Mouse (Mus musculus) limb, embryonic 14.5 days (tissue): ENCODE results near the gene Chil4. TPM values are rescaled to one million over a fixed set of nuclear protein-coding genes. Genes with fewer than 3 reads are reported as not detected.

Experiments
- ATAC-seq: fragments of 200-750 bp; cut with Nextera tagmentation; 2 replicates; pipeline ENCODE4 v1.8.0; 2017; ENCODE audit warnings: low read depth, moderate number of reproducible peaks, moderate TSS enrichment; ENCODE audit not compliant: low FRiP score
- DNase-seq: peaks from one replicate; pipeline ENCODE4 v3.0.0-alpha.2; 2015; ENCODE audit warnings: low spot score
- H3K27ac ChIP-seq: fragments of 300-500 bp; sonication (generic); replicated peaks from 2 replicates; pipeline ENCODE4 v1.5.1; 2014; ENCODE audit warnings: low read depth, mild to moderate bottlenecking, low read length, moderate library complexity, mixed read lengths
- H3K27me3 ChIP-seq: fragments of 300-500 bp; sonication (generic); 2 replicates; pipeline ENCODE4 v1.6.1; 2014; ENCODE audit warnings: low read length, mixed read lengths; ENCODE audit not compliant: control insufficient read depth, insufficient read depth
- H3K36me3 ChIP-seq: fragments of 300-500 bp; sonication (generic); 2 replicates; pipeline ENCODE4 v1.6.1; 2014; ENCODE audit warnings: mild to moderate bottlenecking, low read length, moderate library complexity, mixed read lengths; ENCODE audit not compliant: control insufficient read depth, insufficient read depth
- H3K4me1 ChIP-seq: fragments of 300-500 bp; sonication (generic); 2 replicates; pipeline ENCODE4 v1.6.1; 2014; ENCODE audit warnings: antibody characterized with exemption, low read length, mixed read lengths; ENCODE audit not compliant: control insufficient read depth, insufficient read depth
- H3K4me2 ChIP-seq: fragments of 300-500 bp; sonication (generic); replicated peaks from 2 replicates; pipeline ENCODE4 v1.6.1; 2014; ENCODE audit warnings: low read depth, mild to moderate bottlenecking, low read length, moderate library complexity; ENCODE audit not compliant: severe bottlenecking
- H3K4me3 ChIP-seq: fragments of 300-500 bp; sonication (generic); replicated peaks from 2 replicates; pipeline ENCODE4 v1.5.1; 2014; ENCODE audit warnings: low read length
- H3K9ac ChIP-seq: fragments of 300-500 bp; sonication (generic); 2 replicates; pipeline ENCODE4 v1.6.1; 2014; ENCODE audit warnings: mild to moderate bottlenecking, low read depth, low read length, moderate library complexity; ENCODE audit not compliant: severe bottlenecking
- H3K9me3 ChIP-seq: fragments of 300-500 bp; sonication (generic); 2 replicates; pipeline ENCODE4 v1.6.1; 2016; ENCODE audit warnings: low read length; ENCODE audit not compliant: control insufficient read depth
- POLR2A ChIP-seq: fragments of 200-500 bp; IDR thresholded peaks from 2 replicates; pipeline ENCODE4 v1.8.0; 2012; ENCODE audit warnings: inconsistent platforms, mild to moderate bottlenecking, moderate library complexity, borderline replicate concordance; ENCODE audit not compliant: insufficient read depth, insufficient read length; ENCODE audit errors: extremely low read depth
- WGBS: fragments of 180-500 bp; shearing (Covaris S2); extraction: QIAGEN DNeasy Blood & Tissue Kit; methylation state at CpG from one replicate; pipeline ENCODE4 v1.1.7; 2014; 5-methylcytosine and 5-hydroxymethylcytosine counted together
- polyA plus RNA-seq, 2 experiments: library from polyadenylated mRNA; depleted of rRNA in 1 of 2; stranded (reverse) in 1 of 2; unstranded in 1 of 2; fragments of >200 nt; fragmentation: Nextera tagmentation in 1 of 2; extraction: Ambion mirVana in 1 of 2; gene quantifications; 2 replicates each; pipeline versions ENCODE4 v1.2.1 to v1.2.3; 2012 to 2014

Gene Chil4
- polyA plus RNA-seq, 2 experiments, result not detected

- Histone ChIP-seq H3K27ac (no peak overlapping the region), H3K4me1 (no peaks in the 10 kb centered on the region), H3K9ac (no peak overlapping the region), H3K9me3 (0 out of 2 replicates have a peak, but pooled peaks cover 7% of the 10 kb centered on the region), H3K27me3 (no peaks in the 10 kb centered on the region), H3K36me3 (no peaks in the 10 kb centered on the region), H3K4me2 (no peak overlapping the region), H3K4me3 (no peak overlapping the region)
- no peak for DNase-seq
- TF ChIP-seq POLR2A, result no peak
- ATAC-seq, result no peak
- WGBS, result 81% methylated on average over 1 of the region's 1 CpGs
Observed at GRCm38 (mm10) chr3:106171135-106171731, 48.1 kb downstream of the Chil4 start.

GRCm38 (mm10) chr3:106170522-106171053 is 48.7 kb downstream of the Chil4 start:
- DNase-seq (no peak), ATAC-seq (no peak)
- H3K9ac ChIP-seq, result no peak overlapping the region
- H3K4me2 ChIP-seq, result no peak overlapping the region
- no peak for TF ChIP-seq POLR2A
- no peaks in the 10 kb centered on the region for H3K27me3 ChIP-seq
- no peaks in the 10 kb centered on the region for H3K4me1 ChIP-seq
- no peak overlapping the region for H3K4me3 ChIP-seq
- H3K36me3 ChIP-seq, result no peaks in the 10 kb centered on the region
- 31% methylated on average over 1 of the region's 1 CpGs for WGBS
- 0 out of 2 replicates have a peak, but pooled peaks cover 7% of the 10 kb centered on the region for H3K9me3 ChIP-seq
- H3K27ac ChIP-seq, result no peak overlapping the region

GRCm38 (mm10) chr3:106167464-106167863 is 51.8 kb downstream of the Chil4 start, which contains the start of gene Chil3:
Chil3 (minus strand) TSS chr3:106167564.
- Histone ChIP-seq H3K4me2 (no peak within 1 kb of the TSS), H3K27me3 (no peaks in the 10 kb centered on the region), H3K27ac (no peak within 1 kb of the TSS), H3K4me1 (no peaks in the 10 kb centered on the region), H3K9me3 (0 out of 2 replicates have a peak, but pooled peaks cover 7% of the 10 kb centered on the region), H3K4me3 (no peak within 1 kb of the TSS), H3K36me3 (no peaks in the 10 kb centered on the region), H3K9ac (no peak within 1 kb of the TSS)
- DNase-seq (no peak), ATAC-seq (no peak)
- no peak for TF ChIP-seq POLR2A
- WGBS, result 76% methylated on average over 3 of the region's 3 CpGs

- Histone ChIP-seq H3K4me1 (no peaks in the 10 kb centered on the region), H3K27me3 (no peaks in the 10 kb centered on the region), H3K9ac (no peak overlapping the region), H3K36me3 (no peaks in the 10 kb centered on the region), H3K4me2 (no peak overlapping the region), H3K27ac (no peak overlapping the region), H3K4me3 (no peak overlapping the region), H3K9me3 (peaks cover 15% of the 10 kb centered on the region; the same call in 1 of the 2 replicates)
- 79% methylated on average over 2 of the region's 2 CpGs for WGBS
- ATAC-seq (no peak), DNase-seq (no peak)
- no peak for TF ChIP-seq POLR2A
Observed at GRCm38 (mm10) chr3:106154413-106154812, 64.9 kb downstream of the Chil4 start.

Other genes with a start within 250 kb of the Chil4 start
- 3.4 and 3.6 TPM in 2 replicates for gene Ovgp1, start 245.8 kb downstream of the Chil4 start, polyA plus RNA-seq (2012; rRNA removed)
- 0.37 and 0.94 TPM in 2 replicates for gene Ovgp1, start 245.8 kb downstream of the Chil4 start, polyA plus RNA-seq (2014; fragmentation: Nextera tagmentation; extraction: Ambion mirVana)
- 0.09 TPM in 1 of 2 replicates, not detected in the other for gene Pifo, start 204.9 kb downstream of the Chil4 start, polyA plus RNA-seq (2012; rRNA removed)
- gene Pifo, start 204.9 kb downstream of the Chil4 start, polyA plus RNA-seq (2014; fragmentation: Nextera tagmentation; extraction: Ambion mirVana), result not detected in 2 replicates
- gene Chil5, start 186.7 kb downstream of the Chil4 start, polyA plus RNA-seq (2012; rRNA removed), result 0.05 TPM in 1 of 2 replicates, not detected in the other
- not detected in 2 replicates for gene Chil5, start 186.7 kb downstream of the Chil4 start, polyA plus RNA-seq (2014; fragmentation: Nextera tagmentation; extraction: Ambion mirVana)
- 0.04 and 0.08 TPM in 2 replicates for gene Chia1, start 106.3 kb downstream of the Chil4 start, polyA plus RNA-seq (2012; rRNA removed)
- gene Chia1, start 106.3 kb downstream of the Chil4 start, polyA plus RNA-seq (2014; fragmentation: Nextera tagmentation; extraction: Ambion mirVana), result not detected in 2 replicates
- 0.05 TPM in 1 of 2 replicates, not detected in the other for gene Chil3, start 51.9 kb downstream of the Chil4 start, polyA plus RNA-seq (2012; rRNA removed)
- gene Chil3, start 51.9 kb downstream of the Chil4 start, polyA plus RNA-seq (2014; fragmentation: Nextera tagmentation; extraction: Ambion mirVana), result 0.19 TPM in 1 of 2 replicates, not detected in the other
- not detected in 2 replicates for gene Chil6, start 186.7 kb upstream of the Chil4 start, polyA plus RNA-seq (2012; rRNA removed)
- gene Chil6, start 186.7 kb upstream of the Chil4 start, polyA plus RNA-seq (2014; fragmentation: Nextera tagmentation; extraction: Ambion mirVana), result not detected in 2 replicates